Mouse (Mus musculus) layer of hippocampus, adult 11-12 months (tissue): ENCODE measurements at regions not wholly inside any gene's neighbourhood (a gene's known extent, or its start where the extent isn't known, plus 50 kb on each side); places are given as distances from the start of the nearest gene placed in this dataset.

Experiments used
- DNase-seq: peaks from one replicate; pipeline ENCODE4 v3.0.0; 2022; ENCODE audit warnings: low spot score

DNA sequence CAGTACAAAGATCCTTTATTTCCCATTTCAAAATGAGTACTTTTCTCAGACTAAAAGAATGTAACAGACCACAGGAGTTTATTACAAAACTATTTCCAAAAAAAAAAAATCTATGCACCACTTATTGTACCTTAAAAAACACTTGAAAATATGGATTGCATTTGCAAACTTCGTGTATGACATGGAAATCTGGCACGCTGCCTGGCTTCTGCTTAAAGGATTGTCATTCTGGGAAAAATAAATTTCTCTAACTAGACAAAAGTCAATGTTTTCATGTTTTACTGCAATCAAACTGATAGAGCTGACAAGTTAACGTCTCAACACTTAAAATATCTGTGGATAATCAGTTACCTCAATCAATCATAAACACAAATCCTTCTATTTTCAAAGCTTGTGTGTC is 205.5 kb upstream of the Nr2f1 start:
- no peak for DNase-seq

- DNase-seq = no peak
Observed at GRCm38 (mm10) chr13:78383761-78384160, 184.2 kb upstream of the Nr2f1 start.

GRCm38 (mm10) chr13:78361236-78361635 is 161.7 kb upstream of the Nr2f1 start:
- DNase-seq = no peak

GRCm38 (mm10) chr13:78348830-78349229 is 149.3 kb upstream of the Nr2f1 start:
- no peak for DNase-seq

- DNase-seq = no peak
Observed at GRCm38 (mm10) chr13:78324443-78325206, 125.1 kb upstream of the Nr2f1 start.

- no peak for DNase-seq
Observed at GRCm38 (mm10) chr13:78323183-78323582, 123.6 kb upstream of the Nr2f1 start.

DNA sequence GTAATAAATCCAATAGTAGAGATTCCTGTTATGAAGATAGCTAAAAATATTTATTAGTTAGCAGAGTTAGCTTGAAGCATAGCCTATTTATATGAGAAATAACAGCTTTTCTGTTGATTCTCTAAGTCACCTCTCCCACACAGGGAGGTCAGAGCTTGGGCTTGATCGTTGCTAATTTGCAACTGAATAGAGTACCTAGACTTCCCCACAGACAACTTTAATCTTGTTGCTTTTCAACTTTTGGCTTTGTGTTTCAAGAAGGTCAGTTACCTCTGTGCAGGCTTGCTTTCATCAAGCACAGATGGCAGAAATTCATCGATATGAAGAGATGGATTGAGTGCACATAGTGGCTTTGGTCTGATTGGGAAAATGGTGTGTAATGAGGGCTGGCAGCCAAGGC is 118.9 kb upstream of the Nr2f1 start:
- DNase-seq = no peak

DNA sequence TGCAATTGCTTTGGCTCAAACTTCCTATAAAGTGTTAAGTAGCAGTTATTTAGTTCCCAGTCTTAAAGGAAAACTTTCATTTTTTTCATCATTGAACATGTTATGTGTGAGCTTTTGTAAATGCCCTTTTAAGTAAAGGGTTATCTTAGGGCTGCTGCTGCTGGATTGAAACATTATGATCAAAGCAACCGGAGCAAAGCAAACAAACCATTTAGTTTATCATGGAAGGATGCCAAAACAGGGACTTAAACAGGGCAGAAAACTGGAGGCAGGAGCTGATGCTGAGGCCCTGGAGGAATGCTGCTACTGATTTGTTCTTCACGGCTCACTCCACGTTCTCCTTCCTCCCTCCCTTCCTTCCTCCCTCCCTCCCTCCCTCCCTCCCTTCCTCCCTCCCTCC is 111.3 kb upstream of the Nr2f1 start:
- DNase-seq = no peak
